Mouse (Mus musculus): Measurements from ENCODE around the gene Msi2.

Msi2 gene

DNA sequence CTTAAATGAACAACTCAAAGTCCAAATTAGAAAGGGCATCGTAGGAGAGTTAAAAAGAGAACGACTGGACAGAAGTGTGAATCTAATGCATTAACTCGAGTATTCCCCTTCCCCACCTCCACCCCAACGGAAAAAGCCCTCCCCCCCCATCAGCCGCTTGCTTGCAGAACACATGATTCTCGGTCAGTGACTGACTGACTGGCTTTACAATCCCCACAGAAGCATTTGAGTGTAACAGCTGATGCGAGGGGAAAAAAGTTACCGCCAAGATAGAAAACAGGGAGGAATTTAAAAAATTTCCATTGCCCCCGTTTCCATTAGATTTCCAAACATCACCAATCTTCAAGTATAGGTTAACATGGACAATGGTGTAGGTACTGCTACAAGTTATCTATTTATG, 4.8 kb downstream of the Msi2 start:
- no peak for DNase-seq (ENCODE audit: low spot score in 2 of 2)

DNA sequence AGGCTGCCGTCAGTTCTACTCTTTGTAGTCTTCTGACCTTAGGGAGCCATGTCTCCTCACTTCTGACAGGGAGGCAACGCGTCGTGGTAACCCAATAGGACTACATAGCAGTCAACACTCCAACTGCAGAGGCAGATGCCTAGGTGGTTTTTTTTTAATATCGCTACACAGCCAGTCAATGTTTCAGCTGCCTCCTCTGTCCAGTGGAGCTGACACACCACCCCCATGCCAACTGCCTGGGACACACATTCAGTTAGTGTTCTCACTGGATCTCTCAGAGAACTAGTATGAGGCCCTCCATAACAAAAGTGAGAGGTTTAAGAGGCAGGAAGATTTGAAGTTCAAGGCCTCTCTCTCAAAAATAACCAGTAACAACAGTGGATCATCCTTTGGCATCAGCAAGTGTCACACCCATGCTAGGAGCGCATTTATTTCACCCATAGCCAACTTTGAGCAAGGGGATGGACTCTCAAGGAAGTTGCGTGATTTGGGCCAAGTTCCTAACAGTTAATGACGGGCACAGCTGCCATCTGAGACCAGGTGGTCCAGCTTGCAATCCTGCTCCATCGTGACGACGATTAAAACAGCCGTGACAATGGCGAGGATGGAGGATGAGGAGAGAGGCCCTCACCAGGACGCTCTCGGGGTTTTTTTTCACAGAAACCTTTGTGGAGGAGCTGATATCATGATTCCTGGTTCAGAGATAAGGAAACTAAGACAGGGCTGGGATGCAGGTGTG, 8.3 kb downstream of the Msi2 start:
- DNase-seq (ENCODE audit: low spot score in 2 of 2) = no peak

DNA sequence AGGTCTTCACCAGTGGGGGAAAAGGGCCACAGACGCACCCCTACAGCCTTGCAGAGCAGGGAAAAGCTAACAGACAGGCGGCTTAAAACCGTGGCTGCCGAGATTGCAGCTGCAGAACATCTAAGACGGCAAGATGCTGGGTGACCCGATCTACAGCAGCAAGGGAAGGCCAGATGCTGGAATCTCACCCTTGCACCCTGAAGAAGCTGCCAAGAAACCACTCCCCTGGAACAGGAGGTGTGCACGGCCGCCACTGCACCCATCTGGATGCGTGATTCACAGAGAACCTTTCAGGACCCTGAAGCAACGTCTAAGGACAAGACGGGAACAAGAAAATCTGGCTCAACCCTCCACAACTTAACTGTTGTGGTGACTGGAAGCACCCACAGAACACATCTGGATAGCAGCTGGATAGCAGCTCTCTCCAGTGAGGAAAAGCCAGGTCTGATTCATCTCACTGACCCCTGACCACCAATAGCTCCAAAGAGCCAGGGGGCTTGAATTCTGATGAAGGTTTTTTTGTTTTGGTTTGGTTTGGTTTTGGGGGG, 11.0 kb downstream of the Msi2 start:
- no peak for DNase-seq (ENCODE audit: low spot score in 2 of 2)

DNA sequence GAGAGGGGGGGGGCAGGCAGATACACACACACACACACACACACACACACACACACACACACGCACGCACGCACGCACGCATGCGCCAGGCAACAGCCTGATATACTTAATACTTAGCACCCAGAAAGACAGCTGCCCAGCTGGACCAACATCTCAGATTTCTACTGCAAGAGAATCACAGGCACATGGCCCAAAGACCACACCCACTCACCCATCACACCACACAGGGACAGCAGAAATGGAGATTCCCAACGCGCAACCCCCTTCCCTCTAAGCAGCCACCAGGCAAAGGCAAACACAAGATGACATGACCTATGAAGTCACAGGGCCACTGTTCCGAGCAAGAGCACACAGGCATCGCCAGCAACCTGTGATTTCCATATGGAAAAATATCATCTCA, 13.6 kb downstream of the Msi2 start:
- DNase-seq (ENCODE audit: low spot score in 2 of 2) = no peak

DNA sequence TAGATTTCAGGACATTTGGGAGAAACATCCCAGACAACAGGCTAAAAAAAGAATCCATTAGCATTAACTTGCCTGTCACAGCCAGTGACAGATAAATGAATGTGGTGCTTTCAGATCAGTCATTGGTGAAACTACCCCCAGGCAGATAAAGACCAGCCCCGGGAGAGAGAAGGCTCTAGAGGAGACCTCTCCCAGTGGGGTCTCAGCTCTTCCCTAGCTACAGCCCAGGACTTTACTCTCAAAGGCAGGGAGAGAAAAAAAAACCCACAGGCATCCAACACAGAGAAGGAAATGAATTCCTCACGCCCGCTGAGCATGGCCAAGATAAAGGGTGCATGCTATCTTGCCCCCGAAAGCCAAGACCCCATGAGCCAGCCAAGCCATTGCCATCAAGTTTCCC, 15.1 kb downstream of the Msi2 start:
- DNase-seq (ENCODE audit: low spot score in 2 of 2) = no peak

DNA sequence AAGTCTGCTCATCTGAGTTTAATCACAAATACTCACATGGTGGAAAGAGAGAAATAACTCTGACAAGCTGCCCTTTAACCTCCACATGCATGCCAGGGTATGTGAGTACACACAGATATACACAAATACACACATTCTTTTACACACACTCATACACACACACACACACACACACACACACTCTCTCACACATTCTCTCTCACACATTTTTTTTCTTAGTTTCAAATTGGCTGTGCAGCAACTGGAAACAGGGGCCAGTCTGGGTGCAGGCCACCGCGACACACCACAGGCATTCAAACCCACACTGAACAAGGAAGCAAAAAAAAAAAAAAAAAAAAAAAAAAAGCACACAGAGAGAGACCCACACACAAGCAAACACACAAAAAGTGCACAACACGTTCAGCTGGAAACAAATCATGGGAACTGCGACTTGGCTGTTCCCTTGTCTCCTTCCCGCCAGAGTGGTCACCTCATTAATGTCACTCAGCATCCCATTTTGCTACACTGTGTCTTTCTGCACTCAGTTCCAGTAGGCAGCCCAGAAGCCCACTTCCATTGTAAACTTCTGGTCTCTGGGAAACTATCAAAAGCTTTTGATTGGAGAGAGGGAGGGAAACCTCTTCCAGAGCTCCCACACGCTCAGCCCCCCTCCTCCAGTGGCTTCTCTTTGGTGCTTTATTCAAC, 16.2 kb downstream of the Msi2 start:
- DNase-seq (ENCODE audit: low spot score in 2 of 2) = no peak

DNA sequence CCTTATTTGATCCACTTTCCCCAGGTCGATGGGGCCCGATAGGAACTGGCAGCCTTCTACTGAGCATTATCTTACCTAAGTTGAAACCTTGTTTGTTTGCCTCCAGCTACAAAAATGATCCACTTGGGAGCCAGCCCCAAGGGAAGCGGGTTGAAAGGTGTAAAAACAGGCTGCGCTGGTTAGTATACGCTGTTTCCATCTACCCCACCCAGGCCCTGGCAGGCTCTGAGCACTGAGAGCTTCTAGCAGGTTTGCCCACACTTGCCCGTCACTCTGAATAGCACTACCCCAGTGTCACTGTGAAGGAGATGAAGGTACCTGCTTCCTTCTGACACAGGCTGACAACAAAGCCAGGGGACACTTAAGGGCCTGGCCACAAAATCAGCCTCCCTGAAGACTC, 17.3 kb downstream of the Msi2 start:
- no peak for DNase-seq (ENCODE audit: low spot score in 2 of 2)

DNA sequence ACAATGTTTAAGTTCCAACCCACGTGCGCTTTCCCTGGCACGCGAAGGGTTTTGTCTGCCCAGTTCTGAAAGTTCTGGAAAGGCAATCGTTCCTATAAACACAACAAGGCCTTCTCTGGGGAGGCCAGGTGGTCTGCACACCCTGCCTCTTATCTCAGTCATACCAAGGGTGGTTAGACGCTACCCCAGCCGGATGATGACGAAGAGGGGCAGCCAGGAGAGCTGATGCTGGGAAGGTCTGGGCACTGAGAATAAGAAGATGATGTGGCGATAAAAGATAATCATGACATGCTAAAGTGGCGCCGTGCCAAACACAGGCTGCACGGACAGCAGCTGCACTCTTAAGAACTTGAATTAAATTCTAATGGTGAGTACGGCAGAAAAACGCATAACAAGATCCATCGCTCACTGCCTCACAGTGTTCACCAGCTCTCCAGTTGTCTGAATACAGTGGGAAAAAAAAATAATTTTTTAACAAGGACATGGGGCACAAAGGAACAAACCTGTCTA, 18.1 kb downstream of the Msi2 start:
- no peak for DNase-seq (ENCODE audit: low spot score in 2 of 2)

DNA sequence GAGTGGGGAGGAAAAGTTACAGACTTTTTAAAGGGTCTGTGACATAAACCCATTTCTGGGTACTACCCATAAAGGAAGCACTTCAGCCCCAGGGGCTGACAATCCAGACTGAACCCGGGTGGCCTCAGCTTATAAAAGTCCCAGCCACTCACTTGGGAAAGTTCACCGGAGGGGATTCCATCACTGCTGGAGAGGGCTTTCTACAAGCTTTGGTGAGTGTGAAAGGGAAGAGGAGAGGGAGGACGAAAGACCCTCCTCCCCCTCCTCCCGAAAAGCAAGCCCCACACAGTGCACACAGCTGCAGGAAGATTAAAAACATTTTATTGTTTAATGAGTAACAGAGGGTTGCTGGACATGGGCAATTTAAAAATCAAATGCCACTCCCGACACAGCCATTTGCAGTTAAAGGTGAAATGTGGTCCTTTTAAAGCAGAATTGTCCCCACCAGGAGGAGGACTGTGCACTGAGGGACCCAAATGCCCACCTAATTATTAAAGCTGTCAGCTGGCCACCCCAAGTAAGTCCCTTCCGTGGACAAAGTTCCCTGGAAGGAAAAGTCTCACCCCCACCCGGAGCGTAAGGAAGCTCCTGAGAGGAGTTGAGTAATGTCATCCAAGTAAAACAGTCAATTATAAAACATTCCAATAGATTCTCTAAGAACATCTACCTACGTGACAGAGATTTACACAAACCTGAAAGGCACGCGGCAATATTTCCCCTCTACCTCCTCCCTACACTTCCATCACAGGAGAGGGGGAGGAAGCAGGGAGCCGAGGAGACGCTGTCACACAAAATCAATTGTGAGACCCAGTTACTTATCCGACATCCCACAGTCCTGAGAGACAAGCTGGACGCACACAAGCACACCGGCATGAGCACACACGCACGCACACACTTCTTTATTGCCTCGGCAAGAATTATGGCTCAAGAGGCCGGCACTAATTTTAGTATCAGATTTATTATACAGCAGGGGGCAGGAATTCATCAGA, 24.1 kb downstream of the Msi2 start:
- DNase-seq (ENCODE audit: low spot score in 2 of 2) = no peak

DNA sequence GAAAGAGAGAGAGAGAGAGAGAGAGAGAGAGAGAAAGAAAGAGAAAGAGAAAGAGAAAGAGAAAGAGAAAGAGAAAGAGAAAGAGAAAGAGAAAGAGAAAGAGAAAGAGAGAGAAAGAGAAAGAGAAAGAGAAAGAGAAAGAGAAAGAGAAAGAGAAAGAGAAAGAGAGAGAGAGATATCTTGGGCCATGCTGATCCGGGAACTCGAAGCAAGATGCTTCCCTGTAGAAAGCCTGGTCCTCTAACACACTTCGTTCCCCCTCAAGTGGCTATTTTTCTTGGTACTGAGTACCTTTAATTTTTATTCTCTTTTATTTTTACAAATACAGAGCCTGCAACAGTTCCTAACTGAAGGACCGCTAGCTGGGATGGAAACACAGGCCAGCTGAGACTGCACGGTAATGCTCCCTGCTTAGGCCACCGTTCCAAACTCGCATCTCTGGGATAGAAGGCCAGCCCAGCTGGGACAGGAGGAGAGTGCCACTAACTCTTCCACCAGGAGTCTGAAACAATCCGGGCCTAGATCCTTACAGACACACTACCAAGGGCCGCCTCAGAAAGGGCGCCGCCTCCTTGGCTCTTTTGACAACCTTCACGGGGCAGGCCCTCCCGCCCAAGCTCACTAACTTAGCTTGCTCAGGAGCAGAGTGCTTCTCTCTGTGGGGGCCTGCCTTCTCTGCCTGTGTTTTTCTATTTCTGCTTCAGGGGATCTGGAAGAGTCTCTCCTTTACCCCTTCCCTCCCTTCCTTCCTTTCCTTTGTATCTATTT, 25.1 kb downstream of the Msi2 start:
- no peak for DNase-seq (ENCODE audit: low spot score in 2 of 2)

DNA sequence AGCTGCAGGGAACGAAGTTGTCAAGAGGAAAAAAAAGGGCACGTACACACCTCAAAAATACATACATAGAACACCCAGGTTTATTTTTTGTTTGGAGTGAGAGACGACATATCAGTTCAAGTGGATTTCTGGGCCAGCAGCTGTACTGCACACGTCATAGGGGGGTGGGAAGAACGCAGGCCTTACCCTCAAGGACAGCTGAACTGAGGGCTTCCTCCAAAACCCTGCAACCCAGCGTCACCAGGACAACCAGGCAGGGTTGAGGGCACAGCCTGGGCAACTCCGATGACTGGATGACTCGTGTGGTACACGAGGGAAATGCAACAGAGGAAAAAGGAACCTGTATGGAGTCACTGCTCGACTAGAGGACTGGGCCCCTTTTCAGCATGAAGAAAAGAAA, 25.9 kb downstream of the Msi2 start:
- no peak for DNase-seq (ENCODE audit: low spot score in 2 of 2)

DNA sequence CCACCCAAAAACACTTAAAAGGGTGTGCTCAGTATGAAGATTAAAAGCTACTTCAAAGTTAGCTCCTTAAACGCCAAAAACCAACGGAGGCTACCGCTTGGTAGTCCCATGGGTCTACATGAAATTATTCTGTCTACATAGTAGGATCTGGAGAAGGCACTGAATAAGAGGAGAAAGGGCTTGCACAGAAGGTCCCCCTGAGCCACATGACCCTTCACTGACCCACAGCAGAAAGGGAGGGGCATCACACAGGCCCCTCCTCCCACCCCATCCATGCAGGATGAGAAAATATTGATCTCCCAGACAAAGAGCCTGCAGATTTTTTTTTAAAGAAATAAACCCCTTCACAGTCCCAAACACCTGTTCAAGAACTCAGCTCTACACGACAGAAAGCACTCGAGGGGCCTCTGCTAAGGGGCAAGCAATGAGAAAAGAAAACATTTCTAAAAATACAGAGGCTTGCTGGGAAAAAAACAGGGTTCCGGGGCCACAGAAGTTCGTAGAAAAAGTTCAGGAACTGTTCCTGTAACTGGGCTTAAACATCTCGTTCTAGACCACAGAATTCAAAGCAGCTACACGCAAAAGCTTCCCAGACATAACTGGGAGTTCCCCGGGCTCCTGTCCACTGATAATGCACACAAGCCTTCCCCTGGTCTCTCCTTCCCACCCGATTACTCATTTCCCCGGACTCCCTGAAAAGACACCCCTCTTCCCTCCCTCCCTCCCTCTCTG, 27.6 kb downstream of the Msi2 start:
- no peak for DNase-seq (ENCODE audit: low spot score in 2 of 2)

DNA sequence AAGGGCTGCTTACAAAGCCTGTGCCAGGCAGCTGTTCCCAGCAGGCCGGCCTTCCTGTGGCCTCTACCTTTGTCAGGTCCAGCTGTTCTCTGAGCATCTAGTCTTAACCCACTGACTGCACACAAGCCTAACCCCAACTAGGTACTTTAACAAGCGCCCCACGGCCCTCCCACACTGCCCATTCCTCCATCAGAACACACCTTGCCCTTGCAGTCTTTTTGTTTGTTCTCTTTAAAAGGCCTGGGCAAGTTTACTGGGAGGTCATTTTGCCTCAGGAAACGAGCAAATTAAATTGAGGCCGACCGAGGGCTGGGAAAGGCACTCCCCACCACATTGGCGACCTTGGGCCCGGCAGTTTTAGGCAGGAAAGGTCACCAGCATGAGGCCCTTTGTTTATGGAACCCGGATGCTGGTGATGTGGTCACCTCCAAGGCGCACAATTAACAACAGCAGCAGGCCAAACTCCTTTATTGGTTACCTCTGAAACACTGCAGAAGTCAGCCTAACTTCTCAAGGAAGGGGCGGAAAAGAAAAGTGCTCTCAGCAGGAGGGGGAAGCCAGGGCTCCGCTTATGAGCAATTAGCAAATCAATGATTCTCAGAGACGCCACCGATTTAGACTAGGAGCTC, 28.4 kb downstream of the Msi2 start:
- DNase-seq (ENCODE audit: low spot score in 2 of 2) = no peak

DNA sequence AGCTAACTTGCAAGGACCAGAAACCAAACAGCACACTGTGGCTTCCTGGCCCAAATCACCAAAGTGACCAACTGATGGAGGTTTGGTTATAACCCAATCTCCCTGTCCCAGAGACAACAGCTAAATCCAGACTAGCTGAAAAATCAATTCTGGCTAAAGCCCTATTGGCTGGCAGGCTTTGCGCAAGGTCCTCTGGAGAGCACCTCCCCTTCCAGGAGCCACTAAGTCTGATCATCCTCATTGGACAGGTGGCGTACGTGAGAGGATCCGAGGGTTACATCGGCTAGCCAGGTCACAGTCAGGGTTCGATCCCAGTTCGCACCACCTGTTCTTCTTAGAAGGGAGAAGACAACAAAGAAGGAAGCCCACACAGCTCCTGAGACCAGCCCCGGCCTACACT, 29.7 kb downstream of the Msi2 start:
- no peak for DNase-seq (ENCODE audit: low spot score in 2 of 2)

DNA sequence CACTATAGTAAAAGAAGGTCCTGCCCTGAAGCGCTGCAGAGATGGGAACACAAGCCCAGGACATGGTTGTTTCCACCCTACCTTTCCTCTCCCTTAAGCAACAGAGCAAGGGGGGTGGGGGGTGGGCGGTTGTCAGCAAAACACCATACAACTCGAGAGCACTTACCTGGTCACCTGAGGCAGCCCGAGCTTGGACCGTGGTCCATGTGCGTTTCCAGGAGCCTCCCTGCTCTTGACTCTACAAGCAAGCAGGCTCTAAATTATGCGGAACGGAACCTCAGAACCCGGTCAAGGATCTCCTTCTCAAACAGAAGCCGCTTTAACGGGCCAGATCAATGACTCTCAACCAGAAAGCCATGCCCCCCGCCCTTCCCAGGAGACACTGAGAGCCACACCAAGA, 30.6 kb downstream of the Msi2 start:
- DNase-seq (ENCODE audit: low spot score in 2 of 2) = no peak

DNA sequence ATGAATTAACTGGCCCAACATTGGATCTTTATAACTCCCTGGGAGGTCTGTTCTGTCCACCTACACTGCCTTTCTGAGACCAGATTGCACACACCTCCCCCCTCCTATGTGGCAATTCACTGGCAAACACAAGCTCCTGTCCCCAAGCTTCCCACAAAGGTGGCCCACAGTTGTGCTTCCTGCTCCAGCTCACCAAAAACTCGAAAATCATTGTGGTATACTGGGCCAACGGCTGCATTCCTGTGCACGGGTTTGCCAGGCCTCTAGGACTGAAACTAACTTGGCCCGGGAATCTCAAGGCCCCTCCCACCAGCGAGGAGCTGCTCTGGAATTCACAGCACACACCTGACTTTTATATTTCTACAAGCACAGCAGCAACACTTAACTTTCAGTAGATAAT, 31.3 kb downstream of the Msi2 start:
- DNase-seq (ENCODE audit: low spot score in 2 of 2) = no peak

DNA sequence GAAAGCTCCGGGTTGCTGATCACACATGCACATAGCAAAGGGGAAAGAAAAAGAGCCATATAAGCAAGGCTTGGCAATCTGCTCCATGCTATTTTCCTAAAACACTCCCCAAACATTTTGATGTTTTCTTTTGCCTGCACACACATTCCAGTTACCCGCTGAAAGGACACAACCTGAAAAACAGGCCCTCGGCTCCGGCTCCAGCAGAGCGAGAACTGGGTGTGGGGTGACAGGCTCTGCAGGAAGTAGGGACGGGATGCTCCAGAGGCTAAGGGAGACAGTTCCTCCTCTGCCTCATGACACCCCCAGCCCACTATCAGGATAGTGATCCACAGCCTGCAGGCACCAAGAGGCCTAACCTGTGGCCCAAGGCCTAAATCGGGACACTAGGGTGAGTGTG, 32.3 kb downstream of the Msi2 start:
- no peak for DNase-seq (ENCODE audit: low spot score in 2 of 2)

DNA sequence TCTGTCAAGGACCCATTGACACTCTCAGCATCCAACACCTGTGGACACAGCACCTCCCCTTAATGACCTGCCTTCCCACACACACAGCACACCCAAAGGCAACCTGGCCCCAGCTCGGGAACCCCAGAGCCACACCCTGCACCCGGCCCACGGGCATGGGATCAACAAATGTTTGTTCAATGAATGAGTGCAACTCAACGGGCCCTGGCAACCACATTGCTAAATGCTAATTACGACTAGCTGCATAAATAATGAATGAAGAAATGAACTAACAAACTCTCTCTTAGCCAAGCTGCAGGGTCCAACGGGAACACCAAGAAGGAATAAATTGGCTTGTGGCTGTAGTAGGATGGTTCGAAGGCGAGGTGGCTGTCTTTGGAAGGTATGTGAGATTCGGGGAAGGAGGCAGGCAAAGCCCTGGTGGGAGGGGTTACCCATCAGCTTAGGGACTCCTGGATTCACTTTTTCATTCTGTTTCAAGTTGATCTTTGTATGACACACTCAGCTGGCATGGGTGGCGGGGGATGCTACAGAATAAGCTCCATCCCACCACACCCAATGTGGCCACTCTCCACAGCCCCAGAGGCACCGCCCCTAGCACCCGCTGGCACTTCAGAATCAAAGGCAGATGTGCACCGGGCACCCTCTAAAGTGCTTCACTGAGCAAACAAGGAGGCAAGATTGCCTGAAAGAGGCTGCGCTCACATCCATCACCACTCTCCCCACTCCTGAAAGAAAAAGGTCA, 35.1 kb downstream of the Msi2 start:
- no peak for DNase-seq (ENCODE audit: low spot score in 2 of 2)

DNA sequence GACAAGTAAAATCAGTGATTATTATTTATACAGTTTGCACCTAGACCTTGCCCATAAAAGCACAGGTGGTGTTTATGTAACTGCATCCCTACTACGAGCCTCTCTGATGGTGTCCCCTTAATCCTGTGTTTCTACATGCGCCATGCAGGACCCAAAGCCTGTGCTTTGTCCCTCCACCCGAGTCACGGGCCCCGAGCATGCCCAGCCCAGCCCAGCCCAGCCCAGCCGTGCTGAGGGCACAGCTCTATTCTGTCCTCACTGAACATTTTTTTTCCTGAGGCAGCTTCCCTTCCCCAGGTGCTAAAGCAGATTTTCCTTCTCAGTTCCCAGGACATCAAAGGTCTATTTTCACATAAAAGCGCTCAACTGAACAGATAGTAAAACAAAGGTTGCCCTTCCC, 41.0 kb downstream of the Msi2 start:
- no peak for DNase-seq (ENCODE audit: low spot score in 2 of 2)

All from spleen, postnatal 14 days (tissue).